Mouse (Mus musculus) ES-Bruce4 (cell line): ENCODE measurements around the gene Gm17359.

ENCODE experiments used
- CTCF ChIP-seq: IDR thresholded peaks from one replicate; pipeline ENCODE4 v1.8.1; 2011; ENCODE audit warnings: low read depth, low read length
- EP300 ChIP-seq: IDR thresholded peaks from 2 replicates; pipeline ENCODE4 v1.6.1; 2011; ENCODE audit warnings: low read depth, low read length; ENCODE audit not compliant: insufficient read depth
- POLR2A ChIP-seq: IDR thresholded peaks from one replicate; pipeline ENCODE4 v1.8.1; 2011; ENCODE audit warnings: low read length; ENCODE audit not compliant: insufficient read depth

- TF ChIP-seq POLR2A (no peak), CTCF (no peak), EP300 (no peak)
Observed at GRCm38 (mm10) chr3:79500279-79500678, 163.8 kb downstream of the Gm17359 start.
